Mouse (Mus musculus) liver, postnatal 0 days (tissue): ENCODE data around the gene Pym1.

ENCODE experiments used
- CTCF ChIP-seq: sonication (generic); IDR thresholded peaks from 2 replicates; pipeline ENCODE4 v1.5.1; 2016; ENCODE audit warnings: antibody characterized with exemption, low read depth
- EP300 ChIP-seq: IDR thresholded peaks from 2 replicates; pipeline ENCODE4 v1.6.1; 2016; ENCODE audit warnings: antibody characterized with exemption, low read depth, mild to moderate bottlenecking

DNA sequence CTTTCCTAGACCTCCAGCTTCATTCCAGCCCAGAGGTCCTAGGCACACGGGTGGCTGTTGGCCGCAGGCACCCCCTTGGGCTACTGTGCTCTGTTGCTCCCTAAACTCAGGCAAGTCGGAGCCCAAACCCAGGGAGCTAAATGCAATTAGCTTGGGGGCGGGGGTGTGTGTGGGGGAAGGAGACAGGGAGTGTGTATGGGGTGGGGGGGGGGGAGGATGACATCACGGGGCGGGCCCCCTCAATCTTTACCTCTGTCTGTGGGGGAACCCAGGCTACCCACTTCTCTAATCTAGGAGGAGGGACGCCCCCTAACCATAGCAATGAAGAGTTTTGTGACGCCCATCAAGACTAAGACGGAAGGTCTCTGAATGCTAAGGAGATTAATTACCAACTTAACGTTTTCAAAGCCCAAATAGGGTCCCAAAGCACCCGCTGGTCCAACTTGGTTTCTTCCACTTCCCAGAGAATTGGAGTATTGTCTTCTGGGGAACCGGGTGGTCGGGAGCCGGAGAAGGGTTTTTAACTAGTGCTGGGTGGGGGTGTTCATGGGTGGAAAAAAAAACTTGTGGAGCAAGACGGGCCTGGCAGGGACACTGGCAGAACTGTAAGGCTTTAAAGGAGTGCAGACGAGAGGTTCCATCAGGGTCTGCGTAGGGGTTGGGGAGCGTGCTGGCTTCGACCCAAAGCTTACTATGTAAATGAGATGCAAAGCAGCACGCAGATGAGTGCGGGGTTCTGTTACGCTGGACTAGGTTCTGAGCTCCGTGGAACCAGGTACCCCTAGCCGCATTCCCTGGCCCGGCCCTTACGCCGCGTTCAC lies 56.8 kb downstream of the Pym1 start, which contains the start of gene Tmem198b:
- TF ChIP-seq EP300, result no peak
- no peak for TF ChIP-seq CTCF
